Mouse (Mus musculus) forebrain, embryonic 11.5 days (tissue): Measurements from ENCODE around the gene Olfr629. TPM values are rescaled to one million over a fixed set of nuclear protein-coding genes. Genes with fewer than 3 reads are reported as not detected.
"Not testable (repeated sequence)": the region's sequence is repeated elsewhere in the genome, so short reads cannot be mapped to it uniquely, and the experiment has no call there.

Source experiments
- ATAC-seq: fragments of 200-750 bp; cut with Nextera tagmentation; replicated peaks from 2 replicates; pipeline ENCODE4 v1.8.0; 2017; ENCODE audit warnings: moderate TSS enrichment; ENCODE audit not compliant: low FRiP score
- DNase-seq: peaks from one replicate; pipeline ENCODE4 v3.0.0-alpha.2; 2017; ENCODE audit warnings: low spot score
- H3K27ac ChIP-seq: fragments of 300-500 bp; sonication (generic); 2 replicates; pipeline ENCODE4 v1.5.1; 2014; ENCODE audit warnings: low read depth, low read length
- H3K27me3 ChIP-seq: fragments of 300-500 bp; sonication (generic); 2 replicates; pipeline ENCODE4 v1.6.1; 2014; ENCODE audit warnings: mild to moderate bottlenecking, low read length, mixed read lengths; ENCODE audit not compliant: control insufficient read depth, insufficient read depth
- H3K36me3 ChIP-seq: fragments of 300-500 bp; sonication (generic); 2 replicates; pipeline ENCODE4 v1.6.1; 2014; ENCODE audit warnings: mild to moderate bottlenecking, low read length, moderate library complexity, mixed read lengths; ENCODE audit not compliant: control insufficient read depth, insufficient read depth
- H3K4me1 ChIP-seq: fragments of 300-500 bp; sonication (generic); replicated peaks from 2 replicates; pipeline ENCODE4 v1.6.1; 2014; ENCODE audit warnings: low read length, mixed read lengths; ENCODE audit not compliant: control insufficient read depth, insufficient read depth
- H3K4me2 ChIP-seq: fragments of 300-500 bp; sonication (generic); 2 replicates; pipeline ENCODE4 v1.6.1; 2014; ENCODE audit warnings: low read depth, mild to moderate bottlenecking, low read length, moderate library complexity, mixed read lengths; ENCODE audit not compliant: severe bottlenecking
- H3K4me3 ChIP-seq: fragments of 300-500 bp; sonication (generic); 2 replicates; pipeline ENCODE4 v1.5.1; 2014; ENCODE audit warnings: low read depth, low read length
- H3K9ac ChIP-seq: fragments of 300-500 bp; sonication (generic); 2 replicates; pipeline ENCODE4 v1.6.1; 2014; ENCODE audit warnings: low read length
- H3K9me3 ChIP-seq: fragments of 300-500 bp; sonication (generic); 2 replicates; pipeline ENCODE4 v1.6.1; 2016; ENCODE audit warnings: low read length, mixed read lengths; ENCODE audit not compliant: control insufficient read depth
- WGBS: fragments of 180-500 bp; shearing (Covaris S2); extraction: QIAGEN DNeasy Blood & Tissue Kit; methylation state at CpG from one replicate; pipeline ENCODE4 v1.1.7; 2014; 5-methylcytosine and 5-hydroxymethylcytosine counted together
- polyA plus RNA-seq: library from polyadenylated mRNA; unstranded; fragments of >200 nt; fragmentation: Nextera tagmentation; extraction: Ambion mirVana; gene quantifications from 2 replicates; pipeline ENCODE4 v1.2.1, GENCODE M21; 2014

Olfr629 gene
- not detected in 2 replicates for polyA plus RNA-seq

DNA sequence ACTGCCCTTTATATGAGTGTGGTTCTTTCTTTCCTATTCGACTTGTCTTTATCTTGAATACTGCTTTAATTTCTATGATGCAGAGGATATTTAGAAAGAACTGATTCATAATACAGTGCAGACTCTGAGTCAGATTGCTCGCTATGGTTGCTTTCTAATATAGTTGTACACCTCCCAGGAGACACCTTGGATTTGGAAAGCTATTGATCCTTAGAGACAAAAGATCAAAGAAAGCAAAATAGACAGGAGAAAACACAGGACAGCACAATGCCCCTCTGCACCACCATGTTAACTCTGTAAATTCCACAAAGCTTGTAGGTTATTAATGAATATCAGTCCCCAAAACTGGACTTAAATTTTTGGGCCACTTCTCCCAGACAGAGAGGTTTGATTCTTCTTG lies at the start of gene Olfr629:
Olfr629 (minus strand) TSS at position 101 of the 400 bp plus-strand sequence.
- no peak within 1 kb of the TSS for H3K27ac ChIP-seq
- H3K27me3 ChIP-seq: no peaks in the 10 kb centered on the region
- H3K9ac ChIP-seq: no peak within 1 kb of the TSS
- WGBS: 82% methylated on average over 2 of the region's 2 CpGs
- H3K4me1 ChIP-seq: no peaks in the 10 kb centered on the region
- H3K36me3 ChIP-seq: no peaks in the 10 kb centered on the region
- no peaks in the 10 kb centered on the region for H3K9me3 ChIP-seq
- H3K4me2 ChIP-seq: no peak within 1 kb of the TSS
- ATAC-seq (no peak), DNase-seq (no peak)
- no peak within 1 kb of the TSS for H3K4me3 ChIP-seq

DNA sequence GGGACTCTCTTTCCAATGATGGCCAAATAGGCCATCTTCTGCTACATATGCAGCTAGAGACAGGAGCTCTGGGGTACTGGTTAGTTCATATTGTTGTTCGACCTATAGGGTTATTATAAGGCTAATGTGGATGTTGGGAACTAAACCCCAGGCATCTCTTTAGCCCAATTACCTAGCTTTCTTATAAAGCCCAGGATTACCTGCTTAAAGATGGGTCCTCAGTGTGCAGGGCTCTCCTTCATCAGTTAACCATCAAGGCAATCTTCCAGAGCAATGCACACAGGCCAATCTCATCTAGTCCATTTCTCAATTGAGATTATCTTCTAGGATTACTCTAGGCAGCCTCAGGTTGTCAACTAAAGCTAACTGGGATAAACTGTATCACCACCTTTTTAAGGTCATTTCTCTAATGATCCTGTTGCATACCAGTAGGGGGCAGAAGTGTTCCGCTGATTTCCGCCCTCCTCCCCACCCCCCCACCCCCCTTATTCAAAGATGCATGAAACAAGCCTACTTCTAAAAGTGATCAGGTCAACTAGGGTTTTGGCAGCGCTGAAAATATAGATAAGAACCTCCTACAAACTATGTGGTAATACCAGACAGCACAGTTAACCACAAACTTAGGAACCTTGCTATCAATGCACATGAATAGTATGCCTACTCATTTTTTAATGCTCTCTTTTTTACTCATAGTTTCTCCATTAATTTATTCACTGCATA lies 48.1 kb upstream of the Olfr629 start:
- ATAC-seq (no peak), DNase-seq (no peak)
- Histone ChIP-seq H3K4me1 (no peaks in the 10 kb centered on the region), H3K9me3 (no peaks in the 10 kb centered on the region), H3K4me3 (no peak overlapping the region), H3K4me2 (no peak overlapping the region), H3K27me3 (no peaks in the 10 kb centered on the region), H3K27ac (no peak overlapping the region), H3K36me3 (no peaks in the 10 kb centered on the region), H3K9ac (no peak overlapping the region)
- WGBS: 31% methylated on average over 4 of the region's 4 CpGs

DNA sequence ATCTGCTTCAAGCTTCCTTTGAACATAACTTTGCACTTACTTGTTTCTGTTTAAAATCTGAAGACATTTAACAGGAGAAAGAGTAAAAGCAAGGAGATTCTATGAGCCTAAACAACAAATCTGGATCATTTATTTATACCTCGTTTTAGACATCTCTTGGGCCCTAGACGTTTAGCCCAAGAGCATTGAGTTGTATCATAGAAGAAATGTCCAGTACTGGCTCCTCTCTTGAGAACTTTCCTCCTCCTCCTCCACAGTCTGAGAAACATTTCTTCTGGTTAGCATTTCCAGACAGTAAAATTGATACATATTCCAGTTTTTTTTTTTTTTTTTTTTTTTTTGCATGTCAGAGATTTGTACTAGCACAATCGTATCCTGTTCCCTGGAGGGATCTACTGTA lies 47.0 kb upstream of the Olfr629 start, which contains the start of gene Olfr67:
Olfr67 (minus strand) TSS at position 101 of the 400 bp plus-strand sequence.
- ATAC-seq (no peak), DNase-seq (no peak)
- H3K4me1 ChIP-seq: no peaks in the 10 kb centered on the region
- no peaks in the 10 kb centered on the region for H3K36me3 ChIP-seq
- H3K4me3 ChIP-seq: no peak within 1 kb of the TSS
- no peaks in the 10 kb centered on the region for H3K27me3 ChIP-seq
- H3K9me3 ChIP-seq: no peaks in the 10 kb centered on the region
- H3K9ac ChIP-seq: no peak within 1 kb of the TSS
- H3K4me2 ChIP-seq: no peak within 1 kb of the TSS
- WGBS: 80% methylated on average over 3 of the region's 3 CpGs
- H3K27ac ChIP-seq: no peak within 1 kb of the TSS

DNA sequence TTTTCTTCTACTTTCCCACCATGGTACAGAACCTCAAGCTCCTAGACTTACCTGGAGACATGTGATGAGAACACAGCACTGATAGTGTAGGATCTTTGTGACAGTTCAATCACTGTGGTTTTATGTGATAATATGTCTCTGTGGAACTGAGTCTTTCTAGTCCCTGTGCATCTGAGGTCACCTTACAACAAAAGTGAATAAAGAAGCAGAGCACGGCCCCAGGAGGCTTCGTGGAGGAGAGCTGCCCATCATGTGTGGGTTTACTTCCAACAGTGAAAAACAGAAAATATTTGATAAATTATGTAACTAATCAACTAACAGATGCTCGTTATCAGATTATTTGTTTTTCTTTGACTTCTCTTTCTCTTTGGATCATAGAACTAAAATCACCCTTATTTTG lies 34.9 kb upstream of the Olfr629 start, which contains the start of gene Olfr68:
Olfr68 (minus strand) TSS at position 101 of the 400 bp plus-strand sequence.
- Histone ChIP-seq H3K4me3 (no peak within 1 kb of the TSS), H3K4me1 (no peaks in the 10 kb centered on the region), H3K27me3 (no peaks in the 10 kb centered on the region), H3K27ac (no peak within 1 kb of the TSS), H3K9me3 (no peaks in the 10 kb centered on the region), H3K36me3 (no peaks in the 10 kb centered on the region), H3K4me2 (no peak within 1 kb of the TSS), H3K9ac (no peak within 1 kb of the TSS)
- DNase-seq (no peak), ATAC-seq (no peak)
- WGBS: 80% methylated on average over 3 of the region's 3 CpGs

DNA sequence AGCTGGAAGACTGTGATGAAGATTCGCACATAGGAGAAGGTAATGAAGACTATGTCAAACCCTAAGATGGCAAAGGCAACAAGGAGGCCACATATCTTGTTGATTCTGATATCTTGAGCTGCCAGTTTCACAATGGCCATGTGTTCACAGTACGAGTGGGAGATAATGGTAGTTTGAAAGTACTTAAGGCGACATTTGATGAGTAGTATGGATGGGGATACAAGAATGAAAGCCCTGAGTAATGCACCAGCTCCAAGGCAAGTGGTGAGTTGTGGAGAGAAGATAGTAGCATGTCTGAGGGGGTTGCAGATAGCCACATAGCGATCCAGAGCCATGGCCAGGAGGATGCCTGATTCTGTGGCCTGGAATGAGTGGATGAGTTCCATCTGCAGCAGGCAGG lies 32.9 kb upstream of the Olfr629 start:
- 84% methylated on average over 4 of the region's 4 CpGs for WGBS
- H3K27ac ChIP-seq, DNase-seq, H3K4me1 ChIP-seq, H3K4me3 ChIP-seq, H3K36me3 ChIP-seq, ATAC-seq, H3K9ac ChIP-seq, H3K9me3 ChIP-seq, H3K27me3 ChIP-seq, H3K4me2 ChIP-seq: not testable (repeated sequence)

DNA sequence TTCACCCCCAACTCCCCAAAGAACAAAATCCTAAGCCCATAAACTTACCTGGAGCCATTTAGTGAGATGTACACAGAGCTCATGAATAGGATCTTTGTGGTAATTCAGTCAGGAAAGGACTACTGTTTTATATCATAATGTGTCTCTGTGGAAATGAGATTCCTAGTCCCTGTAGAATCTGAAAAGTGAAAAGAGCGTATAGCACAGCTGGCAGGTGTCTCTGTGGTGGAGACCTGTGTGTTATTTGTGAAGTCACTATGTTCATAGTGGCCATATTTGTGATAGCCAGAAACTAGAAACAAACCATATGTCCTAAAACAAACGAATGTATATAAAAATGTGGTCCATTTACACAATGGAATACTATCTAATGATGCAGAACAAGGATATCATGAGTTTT lies 26.8 kb upstream of the Olfr629 start, which contains the start of gene Olfr69:
Olfr69 (minus strand) TSS at position 101 of the 400 bp plus-strand sequence.
- ATAC-seq: no peak
- WGBS: 92% methylated on average over 2 of the region's 2 CpGs

DNA sequence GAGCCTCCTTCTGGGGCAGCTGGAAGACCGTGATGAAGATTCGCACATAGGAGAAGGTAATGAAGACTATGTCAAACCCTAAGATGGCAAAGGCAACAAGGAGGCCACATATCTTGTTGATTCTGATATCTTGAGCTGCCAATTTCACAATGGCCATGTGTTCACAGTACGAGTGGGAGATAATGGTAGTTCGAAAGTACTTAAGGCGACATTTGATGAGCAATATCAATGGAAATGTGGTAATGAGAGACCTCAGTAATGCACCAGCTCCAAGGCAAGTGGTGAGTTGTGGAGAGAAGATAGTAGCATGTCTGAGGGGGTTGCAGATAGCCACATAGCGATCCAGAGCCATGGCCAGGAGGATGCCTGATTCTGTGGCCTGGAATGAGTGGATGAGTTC lies 22.9 kb upstream of the Olfr629 start:
- H3K27ac ChIP-seq, H3K36me3 ChIP-seq, H3K9me3 ChIP-seq, H3K9ac ChIP-seq, DNase-seq, H3K4me1 ChIP-seq, H3K4me2 ChIP-seq, H3K27me3 ChIP-seq, ATAC-seq, H3K4me3 ChIP-seq: not testable (repeated sequence)
- WGBS: 85% methylated on average over 6 of the region's 6 CpGs

More for the DNA sequence above, 26.8 kb upstream of the Olfr629 start, which contains the start of gene Olfr69:
- no peaks in the 10 kb centered on the region for H3K9me3 ChIP-seq
- H3K4me3 ChIP-seq: no peak within 1 kb of the TSS
- H3K4me1 ChIP-seq: no peaks in the 10 kb centered on the region
- H3K9ac ChIP-seq: no peak within 1 kb of the TSS
- no peaks in the 10 kb centered on the region for H3K36me3 ChIP-seq
- no peaks in the 10 kb centered on the region for H3K27me3 ChIP-seq
- no peak within 1 kb of the TSS for H3K27ac ChIP-seq
- DNase-seq: no peak
- no peak within 1 kb of the TSS for H3K4me2 ChIP-seq

DNA sequence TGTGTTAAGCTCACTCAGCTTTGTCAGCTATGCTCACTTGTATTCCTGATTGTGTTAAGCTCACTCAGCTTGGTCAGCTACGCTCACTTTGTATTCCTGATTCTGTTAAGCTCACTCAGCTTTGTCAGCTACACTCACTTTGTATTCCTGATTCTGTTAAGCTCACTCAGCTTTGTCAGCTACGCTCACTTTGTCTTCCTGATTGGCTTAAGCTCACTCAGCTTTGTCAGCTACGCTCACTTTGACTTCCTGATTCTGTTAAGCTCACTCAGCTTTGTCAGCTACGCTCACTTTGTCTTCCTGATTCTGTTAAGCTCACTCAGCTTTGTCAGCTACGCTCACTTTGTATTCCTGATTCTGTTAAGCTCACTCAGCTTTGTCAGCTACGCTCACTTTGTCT lies 17.5 kb upstream of the Olfr629 start:
- H3K36me3 ChIP-seq, H3K4me1 ChIP-seq, ATAC-seq, H3K27ac ChIP-seq, H3K9me3 ChIP-seq, H3K27me3 ChIP-seq, H3K4me2 ChIP-seq, DNase-seq, H3K4me3 ChIP-seq, H3K9ac ChIP-seq: not testable (repeated sequence)
- WGBS: 79% methylated on average over 6 of the region's 6 CpGs

DNA sequence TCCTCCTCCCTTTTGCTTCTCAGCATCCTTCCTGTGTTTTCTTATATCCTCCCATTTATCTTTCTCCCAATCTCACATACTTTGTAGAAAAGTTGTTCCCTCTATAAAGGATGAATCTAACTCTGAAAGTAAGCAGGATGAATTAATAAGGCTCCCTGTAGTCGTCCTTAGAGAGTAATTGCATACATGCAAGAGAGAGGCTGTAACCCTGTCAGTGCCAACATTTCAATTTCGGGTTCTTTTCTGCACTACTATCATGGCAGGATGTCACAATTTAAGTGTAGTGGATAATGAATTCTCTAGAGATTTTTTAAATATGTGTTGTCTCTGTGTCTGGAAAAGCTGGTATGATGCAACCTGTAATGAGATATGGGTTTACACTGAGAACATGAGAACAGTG lies 12.5 kb upstream of the Olfr629 start, which contains the start of gene Olfr630:
Olfr630 (minus strand) TSS at position 101 of the 400 bp plus-strand sequence.
- no peak for ATAC-seq
- no peak within 1 kb of the TSS for H3K27ac ChIP-seq
- DNase-seq: no peak
- no peaks in the 10 kb centered on the region for H3K4me1 ChIP-seq
- 58% methylated on average over 2 of the region's 2 CpGs for WGBS
- H3K4me3 ChIP-seq: no peak within 1 kb of the TSS
- H3K4me2 ChIP-seq: no peak within 1 kb of the TSS
- no peaks in the 10 kb centered on the region for H3K36me3 ChIP-seq
- H3K9me3 ChIP-seq: no peaks in the 10 kb centered on the region
- no peak within 1 kb of the TSS for H3K9ac ChIP-seq
- H3K27me3 ChIP-seq: no peaks in the 10 kb centered on the region
